Mouse (Mus musculus): Measurements from ENCODE around the gene Gdf9.

DNA sequence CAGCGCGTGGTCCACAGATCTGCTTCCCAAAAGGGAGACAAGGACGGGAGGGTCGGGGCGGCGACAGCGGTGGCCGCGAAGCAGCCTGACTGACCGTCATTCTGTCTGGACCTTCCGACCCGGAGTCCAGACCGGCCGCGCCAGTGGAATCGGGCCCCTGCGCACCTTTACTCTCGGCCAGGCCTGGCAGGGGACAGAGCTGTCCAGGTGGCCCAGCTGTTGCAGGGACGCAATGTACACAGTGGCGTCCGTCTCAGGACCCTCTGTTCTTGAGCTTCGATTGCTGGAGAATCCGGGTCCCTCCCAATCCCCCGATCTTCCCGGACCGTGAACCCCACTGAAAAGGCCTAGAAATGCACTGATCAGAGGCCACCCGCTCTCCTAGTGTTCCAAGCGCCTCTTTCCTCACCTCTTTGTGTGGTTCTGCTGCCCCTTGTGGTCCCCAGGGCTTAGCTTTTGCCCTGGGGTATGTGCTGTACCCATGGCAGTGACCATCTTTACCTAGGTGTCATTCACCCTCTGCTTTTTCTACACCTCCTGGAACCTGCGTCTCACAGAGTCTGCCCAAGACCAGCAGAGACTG is 26.6 kb downstream of the Gdf9 start:
- no peak for TF ChIP-seq CTCF (IDR thresholded peaks at IDR 0.05; ENCODE audit: borderline replicate concordance, insufficient read depth, low read depth, low read length)
- TF ChIP-seq POLR2A (IDR thresholded peaks at IDR 0.05; ENCODE audit: borderline replicate concordance, insufficient read depth, low read length) = no peak
